Mouse (Mus musculus) adrenal gland, adult (tissue): ENCODE data around the gene Slc23a4.

Source experiments
- DNase-seq, 2 experiments: peaks; one replicate each; pipeline ENCODE4 v3.0.0; 2022 to 2023; ENCODE audit warnings: low spot score in 1 of 2; ENCODE audit not compliant: inconsistent age in 2 of 2

Slc23a4 gene

DNA sequence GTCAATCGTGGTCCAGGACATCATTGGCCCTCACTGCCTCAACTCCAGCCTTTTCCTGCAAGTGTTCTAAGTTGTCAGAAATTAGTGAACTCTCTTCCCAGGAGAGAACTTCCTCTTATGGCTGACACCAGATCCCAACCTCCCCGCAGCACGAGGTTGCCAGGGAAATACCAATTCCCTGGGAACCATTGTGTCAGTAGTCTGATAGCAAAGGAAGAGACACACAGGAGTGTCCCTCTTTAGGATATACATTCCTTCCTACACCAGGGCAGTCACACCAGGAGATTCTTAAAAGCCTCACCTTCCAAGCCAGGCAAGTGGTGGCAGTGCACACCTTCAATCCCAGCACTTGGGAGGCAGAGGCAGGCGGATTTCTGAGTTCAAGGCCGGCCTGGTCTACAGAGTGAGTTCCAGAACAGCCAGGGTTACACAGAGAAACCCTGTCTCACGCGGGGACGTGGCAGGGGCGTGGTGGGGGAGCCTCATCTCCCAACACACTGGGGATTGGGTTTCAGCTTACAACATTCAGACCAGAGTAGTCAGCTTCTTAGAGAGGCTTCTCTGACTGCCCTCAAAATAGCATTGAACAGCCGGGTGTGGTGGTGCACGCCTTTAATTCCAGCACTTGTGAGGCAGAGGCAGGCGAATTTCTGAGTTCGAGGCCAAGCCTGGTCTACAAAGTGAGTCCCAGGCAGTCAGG, 74.7 kb downstream of the Slc23a4 start:
- no peak for DNase-seq

DNA sequence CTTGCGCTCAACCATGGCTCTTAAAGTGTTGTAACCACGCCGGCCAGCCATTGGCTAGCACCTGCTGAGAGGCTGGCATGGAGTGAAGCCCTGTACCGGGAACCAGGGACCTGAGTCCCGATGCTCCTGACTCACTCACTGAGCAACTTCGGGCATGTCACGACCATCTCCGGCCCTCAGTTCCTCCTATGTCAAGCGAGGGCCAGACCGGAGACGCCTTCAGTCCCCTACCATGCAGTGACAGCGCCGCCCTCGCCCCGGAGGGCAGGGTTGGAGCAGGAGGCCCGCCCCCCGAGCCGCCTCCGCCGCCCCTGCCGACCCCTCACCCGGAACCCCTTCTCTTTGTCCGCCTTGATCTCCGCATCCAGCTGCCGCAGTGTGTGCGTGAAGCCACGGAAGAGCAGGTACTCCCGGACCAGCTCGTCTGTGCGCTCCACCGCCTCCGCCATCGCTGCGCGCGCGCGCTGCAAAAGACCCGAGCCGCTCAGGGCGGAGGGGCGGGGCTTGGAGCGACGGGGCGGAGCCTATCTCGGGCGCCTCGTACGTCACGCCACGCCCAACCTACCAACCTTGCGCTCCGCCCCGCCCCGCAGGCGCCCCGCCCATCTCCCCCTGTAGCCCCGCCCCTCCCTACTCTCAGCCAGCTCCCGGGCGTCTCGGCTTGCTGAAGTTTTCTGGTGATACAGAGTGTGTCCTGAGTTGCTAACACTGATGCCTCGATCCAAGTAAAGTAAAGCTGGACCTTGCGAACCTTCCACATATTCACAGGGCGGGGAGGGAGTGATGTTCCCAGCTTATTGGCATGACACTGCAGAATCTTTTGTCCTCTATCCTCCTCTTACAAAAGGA, 77.6 kb downstream of the Slc23a4 start, which contains the start of gene Wdr91:
Wdr91 (minus strand) TSS at position 506 of the 849 bp plus-strand sequence.
- DNase-seq = peak; percentile 93 to 98

DNA sequence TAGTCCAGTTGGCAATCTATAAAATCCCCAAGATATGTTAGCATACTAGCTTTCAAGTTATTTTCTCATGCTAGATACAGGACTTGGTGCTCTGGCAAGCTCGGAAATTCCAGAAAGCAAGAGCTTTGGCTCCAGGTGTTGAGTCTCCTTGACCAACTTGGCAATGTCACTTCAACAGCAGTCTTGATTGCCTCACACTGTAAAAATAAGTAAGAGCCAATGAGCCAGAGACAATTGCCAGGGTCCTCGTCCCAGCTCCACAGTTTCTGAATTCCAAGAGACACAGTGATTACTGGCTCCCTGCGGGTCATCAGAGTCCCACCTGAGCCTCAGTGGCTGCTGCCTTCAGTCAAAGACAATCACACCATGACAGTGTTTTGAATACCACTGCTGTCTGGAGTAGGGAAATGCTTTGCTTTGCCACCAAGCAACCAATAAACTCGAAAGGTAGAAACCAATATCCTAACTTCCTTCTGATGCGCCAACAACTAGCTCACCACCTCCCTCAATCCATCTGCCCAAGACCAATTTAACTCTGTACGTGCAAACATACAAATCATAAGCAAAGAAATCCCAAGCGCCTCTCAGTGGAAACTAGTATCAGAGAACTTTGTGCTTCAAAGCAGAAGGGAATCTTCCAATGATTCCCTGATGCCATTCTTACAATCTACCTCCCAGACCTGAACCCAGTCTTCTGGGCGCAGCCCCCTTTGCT, 78.4 kb downstream of the Slc23a4 start:
- peak in 1 of 2 experiments; percentile 41 for DNase-seq

DNA sequence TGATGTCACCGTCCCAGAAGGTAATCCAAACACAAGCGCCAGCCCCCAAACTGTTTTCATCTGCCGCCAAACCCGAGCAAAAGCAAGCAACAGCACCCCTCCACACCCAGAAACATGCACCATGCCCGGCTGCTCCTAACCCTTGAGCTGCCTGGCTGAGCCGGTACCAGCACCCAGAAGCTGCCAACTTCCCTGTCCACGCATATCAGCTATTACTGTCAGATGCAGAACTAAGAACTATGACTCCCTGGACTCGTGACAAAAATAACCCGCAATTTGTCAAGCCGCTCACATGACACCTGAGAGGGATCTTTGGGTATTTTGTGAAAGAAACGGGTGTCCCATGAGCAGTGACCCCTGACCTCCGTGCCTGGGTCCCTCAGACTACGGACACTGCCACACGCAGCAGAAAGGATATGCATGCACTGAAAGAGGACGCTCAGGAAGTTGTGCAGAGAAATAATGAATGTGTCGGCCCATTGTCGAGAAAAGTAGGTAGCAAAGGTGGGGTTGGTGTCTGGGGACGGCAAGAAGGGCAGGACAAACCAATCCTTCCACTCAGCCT, 80.4 kb downstream of the Slc23a4 start:
- DNase-seq = no peak

DNA sequence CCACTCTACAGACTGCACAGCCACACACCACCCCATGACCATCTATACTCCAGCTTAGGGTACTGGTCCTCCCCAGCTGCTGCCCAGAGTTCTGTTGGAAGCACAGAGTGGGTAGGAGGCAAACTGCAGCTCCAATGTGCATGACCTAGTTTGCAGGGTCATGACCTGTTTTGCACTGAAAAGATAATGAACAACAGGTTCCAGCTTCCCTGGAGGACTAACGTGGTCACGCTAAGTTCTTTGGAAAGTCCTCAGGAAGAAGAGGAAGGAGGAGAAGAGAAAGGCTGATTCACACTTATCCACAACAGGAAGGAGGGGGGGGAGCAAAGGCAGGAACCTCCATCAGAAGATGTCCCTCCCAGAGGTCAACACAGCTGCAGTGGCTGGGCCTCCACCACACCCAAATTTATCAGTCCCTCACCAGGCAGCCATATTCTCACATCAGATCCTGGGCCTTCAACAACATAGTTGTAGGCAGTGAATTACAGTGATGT, 81.0 kb downstream of the Slc23a4 start:
- no peak for DNase-seq

DNA sequence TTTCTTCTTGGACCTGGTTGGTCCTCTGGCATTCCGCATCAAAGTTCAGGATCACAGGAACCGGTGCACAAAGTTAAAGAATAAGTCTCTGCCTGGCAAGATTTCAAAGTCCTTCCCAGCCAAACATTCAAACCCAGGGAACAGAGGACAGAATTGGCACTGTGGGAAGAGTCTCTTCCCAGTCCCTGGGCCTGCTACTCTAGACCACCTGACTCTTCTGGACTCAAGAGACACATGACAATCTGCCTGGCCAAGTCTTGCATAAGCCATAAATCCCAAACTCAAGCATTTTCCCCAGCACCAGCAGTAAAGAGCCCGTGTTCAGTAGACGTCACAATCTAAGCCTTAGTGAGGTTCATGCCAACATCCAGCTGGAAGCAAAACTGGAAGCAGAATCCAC, 81.5 kb downstream of the Slc23a4 start:
- DNase-seq = no peak

DNA sequence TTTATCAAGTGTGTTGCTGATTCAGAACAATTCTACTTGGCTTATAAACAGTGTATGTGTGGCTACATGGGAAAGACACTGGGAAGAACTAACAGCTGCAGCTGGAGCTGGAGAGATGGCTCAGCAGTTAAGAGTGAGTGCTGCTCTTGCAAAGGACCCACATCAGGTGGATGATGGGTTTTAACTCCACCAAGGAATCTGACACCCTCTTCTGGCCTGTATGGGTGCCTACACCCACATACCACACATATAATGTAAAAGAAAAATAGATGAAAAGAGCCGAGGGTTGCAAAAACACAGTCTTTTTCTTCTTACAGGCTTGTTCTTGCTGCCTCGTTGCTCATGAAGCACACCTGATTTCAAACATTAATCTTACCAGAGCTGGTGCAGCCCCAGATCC, 82.1 kb downstream of the Slc23a4 start:
- no peak for DNase-seq

DNA sequence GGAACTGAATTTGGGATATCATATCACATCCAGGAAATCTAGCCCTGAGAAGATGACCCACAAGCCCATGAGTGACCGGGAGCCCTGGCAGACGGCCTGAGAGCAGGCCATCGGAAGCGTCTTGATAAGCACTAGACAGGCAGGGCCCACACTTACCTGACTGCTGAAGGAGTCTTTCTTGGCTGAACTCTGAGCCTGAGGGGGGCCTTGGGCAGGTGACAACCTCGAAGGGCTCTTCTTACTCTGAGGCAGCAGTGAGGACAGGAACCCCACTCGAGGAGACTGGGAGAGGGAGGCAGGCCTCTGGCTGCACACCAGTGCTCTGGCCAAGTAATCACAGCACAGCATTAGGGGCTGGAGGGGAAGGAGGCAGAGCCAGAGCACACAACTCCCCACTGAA, 83.8 kb downstream of the Slc23a4 start:
- DNase-seq = no peak

DNA sequence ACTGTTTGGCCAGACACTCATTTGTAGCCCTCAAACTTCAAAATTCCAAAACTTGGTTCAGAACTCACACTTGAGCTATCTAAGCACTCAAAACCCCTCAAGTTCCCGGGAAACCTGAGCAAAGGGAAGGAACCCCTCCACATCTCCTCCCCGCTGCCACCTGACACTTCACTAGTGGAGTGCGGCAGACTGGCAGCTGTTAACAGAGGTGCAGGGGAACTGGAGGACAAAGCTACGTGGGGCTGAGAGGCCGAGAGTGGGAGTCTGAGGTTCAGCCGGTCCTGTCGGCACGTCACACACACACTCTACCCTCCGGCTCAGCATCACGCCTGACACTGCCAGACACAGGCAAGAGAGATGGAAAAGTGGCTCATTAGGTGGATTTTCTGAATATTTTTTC, 84.4 kb downstream of the Slc23a4 start:
- DNase-seq = no peak

DNA sequence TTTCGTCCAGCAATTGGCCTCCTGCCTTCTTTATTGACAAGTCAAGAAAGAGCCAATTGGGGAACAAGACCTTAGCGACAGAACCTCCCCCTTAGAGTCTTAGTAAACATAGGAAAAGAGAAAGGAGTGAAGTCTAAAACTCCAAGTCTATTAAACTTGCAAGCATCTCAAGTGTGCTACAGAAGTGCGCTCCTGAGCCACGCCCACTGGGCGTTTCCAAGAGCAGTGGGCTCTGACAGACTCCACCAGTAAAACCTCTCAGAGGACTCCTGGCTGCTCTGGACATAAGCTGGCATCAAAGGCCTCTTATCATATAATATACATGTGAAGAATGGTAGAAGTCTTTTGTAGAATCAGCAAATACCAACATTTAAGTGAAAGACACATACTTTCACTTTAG, 84.8 kb downstream of the Slc23a4 start:
- no peak for DNase-seq

DNA sequence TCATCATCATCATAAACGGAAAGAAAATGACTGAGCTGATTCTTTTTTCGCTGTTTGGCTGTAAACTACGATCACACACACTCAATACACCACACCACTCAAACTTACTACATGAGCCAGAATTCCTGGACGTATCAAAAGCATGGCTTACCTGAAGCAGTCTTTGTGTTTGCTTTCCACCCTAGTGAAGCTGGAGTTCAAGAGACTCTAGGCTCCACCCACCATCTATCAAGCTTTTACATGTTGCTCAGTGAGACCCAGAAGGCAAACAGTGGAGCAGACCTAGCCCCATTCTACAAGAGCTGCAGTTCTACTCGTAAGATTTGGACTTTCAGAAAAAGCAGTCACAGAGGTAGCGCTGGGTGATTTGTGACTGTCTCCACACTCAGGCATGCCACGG, 85.6 kb downstream of the Slc23a4 start:
- DNase-seq = no peak

DNA sequence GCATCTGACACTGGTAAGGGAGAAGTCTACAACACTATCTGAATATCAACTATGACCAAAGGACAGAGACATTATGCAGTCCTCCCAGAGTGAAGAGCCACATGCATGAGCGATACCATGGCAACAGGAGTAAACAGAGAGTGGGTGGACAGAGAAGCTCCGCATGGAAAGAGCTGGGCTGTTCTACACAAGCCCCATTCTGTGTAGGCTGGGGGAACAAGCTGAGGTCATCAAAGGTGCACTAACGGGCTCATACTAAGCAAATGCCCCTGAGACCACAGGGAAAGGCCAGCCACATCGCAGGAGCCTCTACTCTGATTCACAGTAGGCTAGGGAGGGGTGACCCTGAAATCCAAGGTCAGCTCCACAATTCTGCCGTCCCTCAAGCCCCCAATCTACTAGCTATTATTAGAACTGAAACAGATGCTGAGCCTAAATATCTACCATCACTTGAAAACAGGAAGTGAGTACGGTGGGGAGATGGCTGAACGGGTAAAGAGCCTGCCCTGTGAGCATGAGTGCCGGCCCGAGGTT, 86.2 kb downstream of the Slc23a4 start:
- peak in 1 of 2 experiments; percentile 48 for DNase-seq

DNA sequence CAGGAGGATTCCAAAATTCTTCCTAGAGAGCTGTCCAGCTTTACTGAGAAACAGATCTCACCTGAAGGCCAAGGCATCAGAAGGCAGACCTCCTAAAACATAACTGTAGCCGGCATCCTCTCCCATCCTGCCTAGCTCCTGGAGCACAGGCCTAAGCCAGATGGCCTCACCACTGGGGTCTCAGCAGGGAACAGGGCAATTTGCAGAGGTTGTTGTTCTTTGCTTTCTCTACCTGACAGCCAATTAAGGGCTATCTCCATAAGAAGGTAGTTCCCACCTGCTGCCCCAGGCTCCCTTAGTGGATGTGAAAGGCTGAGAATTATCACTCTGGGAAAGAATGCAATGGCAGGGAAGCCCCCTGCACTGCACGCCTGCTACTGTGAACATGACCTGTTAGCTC, 87.2 kb downstream of the Slc23a4 start:
- no peak for DNase-seq

DNA sequence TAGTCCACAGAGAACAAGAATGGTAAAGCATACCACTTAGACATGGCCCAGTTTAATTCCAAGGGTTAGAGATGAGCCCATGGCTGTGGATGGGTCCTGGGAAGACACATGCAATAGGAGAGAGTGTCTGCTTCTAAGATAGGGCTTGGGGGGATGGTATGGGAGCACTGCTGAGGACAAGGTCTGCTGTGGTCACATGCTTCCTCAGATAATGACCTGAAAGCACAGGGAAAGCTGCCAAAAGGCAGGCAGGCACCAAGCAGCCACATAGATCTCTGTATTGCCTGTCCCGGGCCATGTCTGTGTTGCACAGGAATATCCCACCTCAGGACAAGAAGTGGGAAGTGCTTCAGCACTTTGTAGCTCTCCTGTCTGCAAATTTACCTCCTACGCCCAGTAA, 89.1 kb downstream of the Slc23a4 start:
- DNase-seq = peak; percentile 46 to 66

DNA sequence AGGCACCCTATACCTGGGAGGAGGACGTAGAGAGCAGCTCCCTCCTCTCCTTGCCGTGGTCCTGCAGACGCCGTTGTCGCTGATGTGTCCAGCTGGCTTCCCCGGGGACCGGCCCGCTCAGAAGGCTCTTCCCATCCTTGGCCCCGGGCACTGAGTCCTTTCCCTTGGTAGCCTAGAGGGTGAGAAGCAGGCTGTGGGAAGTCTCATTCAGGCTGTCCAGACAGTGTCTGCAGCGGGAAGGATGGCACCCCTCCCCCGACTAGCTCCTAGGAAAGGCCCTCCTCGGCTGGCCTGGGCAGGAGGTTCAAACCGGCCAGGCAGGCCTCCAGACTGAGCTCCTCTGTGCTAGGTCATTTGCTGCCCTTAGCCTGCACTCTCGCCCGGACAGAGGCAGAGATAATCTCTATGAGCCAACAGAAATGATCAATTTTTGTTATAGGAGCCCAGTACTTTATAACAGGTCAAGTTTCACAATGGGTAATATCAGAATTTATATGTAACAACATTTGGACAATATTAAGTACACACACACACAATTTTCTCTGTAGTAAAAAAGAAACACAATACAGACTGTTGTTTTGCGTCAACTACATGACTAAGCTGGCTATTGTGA, 91.9 kb downstream of the Slc23a4 start:
- DNase-seq = no peak

DNA sequence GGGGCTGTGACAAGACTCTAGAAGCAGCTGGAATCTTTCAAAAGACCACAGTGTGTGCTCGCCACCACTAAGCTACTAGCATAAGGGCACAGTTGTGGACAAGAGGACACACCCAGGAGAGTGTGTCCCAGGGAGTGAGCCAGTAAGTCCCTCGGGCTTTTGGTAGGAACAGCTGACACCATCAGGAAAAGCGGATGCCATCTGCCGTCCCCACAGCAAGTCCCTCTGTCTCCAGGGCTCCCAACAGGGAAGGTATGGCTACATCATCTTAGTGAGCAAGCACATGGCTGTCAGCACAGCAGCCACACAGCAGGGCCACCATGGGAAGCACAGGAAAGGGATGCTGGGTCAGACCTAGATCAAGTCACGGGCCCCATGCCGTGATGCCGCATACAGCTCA, 92.6 kb downstream of the Slc23a4 start:
- DNase-seq = no peak
